Mouse (Mus musculus): ENCODE measurements around the gene Pde11a. TPM values are rescaled to one million over a fixed set of nuclear protein-coding genes. Genes with fewer than 3 reads are reported as not detected.

The Pde11a gene
- polyA plus RNA-seq, 1 experiment from 2014 or later, result 0.13 TPM

GRCm38 (mm10) chr2:76097284-76097683, 241.3 kb downstream of the Pde11a start:
- 42% methylated on average over 8 of the region's 8 CpGs for WGBS
- Histone ChIP-seq H3K9me3 (ENCODE audit: control insufficient read depth, low read length) (no peaks in the 10 kb centered on the region), H3K4me1 (replicated peaks; ENCODE audit: control insufficient read depth, insufficient read depth, low read length) (peaks cover 28% of the 10 kb centered on the region), H3K4me3 (ENCODE audit: low read length) (no peak overlapping the region), H3K36me3 (ENCODE audit: control insufficient read depth, insufficient read depth, low read length) (no peaks in the 10 kb centered on the region), H3K27me3 (ENCODE audit: control insufficient read depth, insufficient read depth, low read depth, low read length) (no peaks in the 10 kb centered on the region), H3K4me2 (ENCODE audit: low read depth, low read length) (peak overlapping the region; percentile 12; the same call in 1 of the 2 replicates), H3K27ac (ENCODE audit: low read length) (0 out of 2 replicates have a peak overlapping the region, but pooled peaks have one; percentile 29), H3K9ac (ENCODE audit: low read length) (no peak overlapping the region)
- ATAC-seq (ENCODE audit: low read depth), result no peak

- H3K4me2 ChIP-seq (ENCODE audit: low read depth, low read length), result no peak overlapping the region
- peaks cover 26% of the 10 kb centered on the region for H3K4me1 ChIP-seq (replicated peaks; ENCODE audit: control insufficient read depth, insufficient read depth, low read length)
- H3K36me3 ChIP-seq (ENCODE audit: control insufficient read depth, insufficient read depth, low read length), result no peaks in the 10 kb centered on the region
- no peak overlapping the region for H3K27ac ChIP-seq (ENCODE audit: low read length)
- H3K27me3 ChIP-seq (ENCODE audit: control insufficient read depth, insufficient read depth, low read depth, low read length), result no peaks in the 10 kb centered on the region
- H3K9me3 ChIP-seq (ENCODE audit: control insufficient read depth, low read length), result no peaks in the 10 kb centered on the region
- H3K4me3 ChIP-seq (ENCODE audit: low read length), result no peak overlapping the region
- no peak overlapping the region for H3K9ac ChIP-seq (ENCODE audit: low read length)
- no peak for ATAC-seq (ENCODE audit: low read depth)
- 94% methylated on average over 5 of the region's 5 CpGs for WGBS
Measured at GRCm38 (mm10) chr2:76095861-76096260, 242.7 kb downstream of the Pde11a start.

- H3K9ac ChIP-seq (ENCODE audit: low read length), result no peak overlapping the region
- no peaks in the 10 kb centered on the region for H3K36me3 ChIP-seq (ENCODE audit: control insufficient read depth, insufficient read depth, low read length)
- ATAC-seq (ENCODE audit: low read depth), result peak; percentile 45; the same call in 1 of the 2 replicates
- peaks cover 14% of the 10 kb centered on the region for H3K4me1 ChIP-seq (replicated peaks; ENCODE audit: control insufficient read depth, insufficient read depth, low read length)
- no peaks in the 10 kb centered on the region for H3K27me3 ChIP-seq (ENCODE audit: control insufficient read depth, insufficient read depth, low read depth, low read length)
- no peaks in the 10 kb centered on the region for H3K9me3 ChIP-seq (ENCODE audit: control insufficient read depth, low read length)
- peak overlapping the region; percentile 62 for H3K27ac ChIP-seq (ENCODE audit: low read length)
- H3K4me3 ChIP-seq (ENCODE audit: low read length), result no peak overlapping the region
- H3K4me2 ChIP-seq (ENCODE audit: low read depth, low read length), result no peak overlapping the region
Measured at GRCm38 (mm10) chr2:76090506-76090905, 248.1 kb downstream of the Pde11a start.

GRCm38 (mm10) chr2:76088844-76089243, 249.7 kb downstream of the Pde11a start:
- ATAC-seq (ENCODE audit: low read depth), result peak; percentile 83
- Histone ChIP-seq H3K27ac (ENCODE audit: low read length) (peak overlapping the region; percentile 88), H3K4me3 (ENCODE audit: low read length) (no peak overlapping the region), H3K4me2 (ENCODE audit: low read depth, low read length) (no peak overlapping the region), H3K4me1 (replicated peaks; ENCODE audit: control insufficient read depth, insufficient read depth, low read length) (peaks cover 14% of the 10 kb centered on the region), H3K9ac (ENCODE audit: low read length) (no peak overlapping the region), H3K27me3 (ENCODE audit: control insufficient read depth, insufficient read depth, low read depth, low read length) (no peaks in the 10 kb centered on the region), H3K9me3 (ENCODE audit: control insufficient read depth, low read length) (no peaks in the 10 kb centered on the region), H3K36me3 (ENCODE audit: control insufficient read depth, insufficient read depth, low read length) (no peaks in the 10 kb centered on the region)
- 33% methylated on average over 4 of the region's 4 CpGs for WGBS

DNA sequence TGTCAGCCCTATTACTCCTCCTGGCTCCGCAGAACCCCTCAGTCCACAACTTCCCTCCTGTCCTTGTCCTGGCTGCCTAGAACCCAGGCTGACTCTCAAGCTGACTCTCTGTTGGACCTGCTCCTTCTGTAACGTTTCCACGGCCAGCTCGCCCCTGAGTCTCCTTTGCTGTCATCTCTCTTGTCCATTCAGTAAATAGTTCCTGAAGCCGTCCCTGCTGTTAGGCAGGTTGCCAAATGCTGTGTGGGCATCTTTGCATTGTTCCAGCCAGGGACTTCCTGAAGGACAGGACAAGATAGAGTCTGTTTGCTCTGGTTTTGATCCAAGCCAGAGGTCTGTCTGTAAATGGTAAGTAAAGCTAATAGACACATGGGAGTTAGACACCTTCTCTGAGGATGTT, 250.2 kb downstream of the Pde11a start:
- Histone ChIP-seq H3K9ac (ENCODE audit: low read length) (0 out of 2 replicates have a peak overlapping the region, but pooled peaks have one; percentile 25), H3K9me3 (ENCODE audit: control insufficient read depth, low read length) (no peaks in the 10 kb centered on the region), H3K27ac (ENCODE audit: low read length) (peak overlapping the region; percentile 88), H3K4me1 (replicated peaks; ENCODE audit: control insufficient read depth, insufficient read depth, low read length) (peaks cover 15% of the 10 kb centered on the region), H3K4me2 (ENCODE audit: low read depth, low read length) (no peak overlapping the region), H3K4me3 (ENCODE audit: low read length) (no peak overlapping the region), H3K27me3 (ENCODE audit: control insufficient read depth, insufficient read depth, low read depth, low read length) (no peaks in the 10 kb centered on the region), H3K36me3 (ENCODE audit: control insufficient read depth, insufficient read depth, low read length) (no peaks in the 10 kb centered on the region)
- peak; percentile 65 for ATAC-seq (ENCODE audit: low read depth)
- WGBS, result 27% methylated on average over 5 of the region's 5 CpGs

- Histone ChIP-seq H3K9ac (ENCODE audit: low read length) (no peak overlapping the region), H3K4me3 (ENCODE audit: low read length) (no peak overlapping the region), H3K36me3 (ENCODE audit: control insufficient read depth, insufficient read depth, low read length) (no peaks in the 10 kb centered on the region), H3K9me3 (ENCODE audit: control insufficient read depth, low read length) (no peaks in the 10 kb centered on the region), H3K27me3 (ENCODE audit: control insufficient read depth, insufficient read depth, low read depth, low read length) (no peaks in the 10 kb centered on the region), H3K4me1 (replicated peaks; ENCODE audit: control insufficient read depth, insufficient read depth, low read length) (peaks cover 16% of the 10 kb centered on the region), H3K4me2 (ENCODE audit: low read depth, low read length) (no peak overlapping the region), H3K27ac (ENCODE audit: low read length) (peak overlapping the region; percentile 88)
- ATAC-seq (ENCODE audit: low read depth), result peak; percentile 35
- 50% methylated on average over 3 of the region's 3 CpGs for WGBS
Measured at GRCm38 (mm10) chr2:76087170-76087569, 251.4 kb downstream of the Pde11a start.

- ATAC-seq (ENCODE audit: low read depth), result no peak
Measured at GRCm38 (mm10) chr2:76084982-76085381, 253.6 kb downstream of the Pde11a start.

DNA sequence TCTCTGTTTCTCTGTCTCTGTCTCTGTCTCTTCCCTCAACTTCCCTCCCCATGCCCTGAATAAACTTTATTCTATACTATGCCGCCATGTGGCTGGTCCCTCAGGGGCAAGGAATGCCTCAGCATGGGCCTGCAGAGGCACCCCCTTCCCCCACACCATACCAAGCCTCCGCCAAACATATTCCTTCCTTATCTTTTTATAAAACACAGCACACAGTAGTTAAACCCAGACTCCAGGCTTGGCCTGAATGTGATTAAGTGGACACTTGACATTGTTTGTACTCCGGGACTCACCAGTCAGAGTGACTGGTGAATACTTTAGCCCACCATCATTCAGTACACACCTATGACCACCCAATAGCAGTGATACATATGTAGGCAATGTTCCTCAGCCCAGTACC, 254.7 kb downstream of the Pde11a start:
- Histone ChIP-seq H3K4me1 (replicated peaks; ENCODE audit: control insufficient read depth, insufficient read depth, low read length) (peaks cover 9% of the 10 kb centered on the region), H3K27me3 (ENCODE audit: control insufficient read depth, insufficient read depth, low read depth, low read length) (no peaks in the 10 kb centered on the region), H3K4me2 (ENCODE audit: low read depth, low read length) (no peak overlapping the region), H3K36me3 (ENCODE audit: control insufficient read depth, insufficient read depth, low read length) (no peaks in the 10 kb centered on the region), H3K4me3 (ENCODE audit: low read length) (no peak overlapping the region), H3K9ac (ENCODE audit: low read length) (no peak overlapping the region), H3K9me3 (ENCODE audit: control insufficient read depth, low read length) (no peaks in the 10 kb centered on the region), H3K27ac (ENCODE audit: low read length) (no peak overlapping the region)
- 44% methylated on average over 3 of the region's 3 CpGs for WGBS
- no peak for ATAC-seq (ENCODE audit: low read depth)

More at GRCm38 (mm10) chr2:76084982-76085381, 253.6 kb downstream of the Pde11a start:
- Histone ChIP-seq H3K9ac (ENCODE audit: low read length) (no peak overlapping the region), H3K4me1 (replicated peaks; ENCODE audit: control insufficient read depth, insufficient read depth, low read length) (peaks cover 16% of the 10 kb centered on the region), H3K27ac (ENCODE audit: low read length) (no peak overlapping the region), H3K27me3 (ENCODE audit: control insufficient read depth, insufficient read depth, low read depth, low read length) (no peaks in the 10 kb centered on the region), H3K9me3 (ENCODE audit: control insufficient read depth, low read length) (no peaks in the 10 kb centered on the region), H3K4me2 (ENCODE audit: low read depth, low read length) (no peak overlapping the region), H3K4me3 (ENCODE audit: low read length) (no peak overlapping the region), H3K36me3 (ENCODE audit: control insufficient read depth, insufficient read depth, low read length) (no peaks in the 10 kb centered on the region)
- 81% methylated on average over 4 of the region's 4 CpGs for WGBS

DNA sequence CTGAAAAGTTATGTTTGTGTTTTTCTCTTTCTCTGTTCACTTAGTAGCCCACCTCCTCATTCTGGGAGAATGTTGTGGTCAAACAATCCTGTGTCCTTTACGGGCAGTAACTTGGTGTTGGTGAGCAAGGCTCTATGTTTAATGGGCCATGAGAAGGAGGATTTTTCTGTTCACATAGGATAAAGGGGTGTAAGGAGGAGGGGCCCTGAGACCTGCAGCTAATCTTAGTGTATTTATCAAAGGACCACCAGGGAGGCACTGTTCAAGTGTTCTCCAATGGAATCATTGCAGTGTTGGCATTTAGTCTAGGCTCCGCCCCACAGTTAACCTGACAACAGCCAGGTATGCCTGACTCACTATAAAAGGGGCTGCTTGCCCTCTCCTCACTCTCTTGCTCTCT, 255.2 kb downstream of the Pde11a start:
- ATAC-seq (ENCODE audit: low read depth), result no peak
- Histone ChIP-seq H3K27ac (ENCODE audit: low read length) (no peak overlapping the region), H3K9me3 (ENCODE audit: control insufficient read depth, low read length) (no peaks in the 10 kb centered on the region), H3K9ac (ENCODE audit: low read length) (no peak overlapping the region), H3K4me2 (ENCODE audit: low read depth, low read length) (no peak overlapping the region), H3K27me3 (ENCODE audit: control insufficient read depth, insufficient read depth, low read depth, low read length) (no peaks in the 10 kb centered on the region), H3K36me3 (ENCODE audit: control insufficient read depth, insufficient read depth, low read length) (no peaks in the 10 kb centered on the region), H3K4me3 (ENCODE audit: low read length) (no peak overlapping the region), H3K4me1 (replicated peaks; ENCODE audit: control insufficient read depth, insufficient read depth, low read length) (peaks cover 7% of the 10 kb centered on the region)
- WGBS, result 79% methylated on average over 2 of the region's 2 CpGs

DNA sequence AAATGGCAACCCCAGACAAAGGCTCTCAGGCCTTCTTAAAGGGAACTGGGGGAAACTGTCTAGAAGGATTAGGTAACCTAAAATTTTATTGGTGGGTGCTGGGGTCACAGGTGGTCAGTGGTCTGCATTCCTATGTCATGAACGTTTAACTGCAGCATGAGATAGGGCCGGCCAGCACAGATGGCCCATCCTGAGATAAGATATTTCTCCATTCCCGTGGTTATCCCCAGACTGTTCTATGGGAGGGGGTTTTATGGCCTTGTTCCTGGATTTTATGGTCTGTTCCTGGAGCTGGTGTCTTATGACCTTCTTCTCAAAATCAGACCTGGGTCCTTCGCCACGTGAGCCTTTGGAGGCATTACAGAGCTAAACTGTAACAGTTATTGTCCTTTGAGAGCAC, 256.6 kb downstream of the Pde11a start:
- no peak for ATAC-seq (ENCODE audit: low read depth)
- H3K36me3 ChIP-seq (ENCODE audit: control insufficient read depth, insufficient read depth, low read length), result no peaks in the 10 kb centered on the region
- H3K4me2 ChIP-seq (ENCODE audit: low read depth, low read length), result no peak overlapping the region
- H3K9ac ChIP-seq (ENCODE audit: low read length), result no peak overlapping the region
- no peak overlapping the region for H3K27ac ChIP-seq (ENCODE audit: low read length)
- H3K9me3 ChIP-seq (ENCODE audit: control insufficient read depth, low read length), result no peaks in the 10 kb centered on the region
- no peak overlapping the region for H3K4me3 ChIP-seq (ENCODE audit: low read length)
- H3K27me3 ChIP-seq (ENCODE audit: control insufficient read depth, insufficient read depth, low read depth, low read length), result no peaks in the 10 kb centered on the region
- peaks cover 3% of the 10 kb centered on the region for H3K4me1 ChIP-seq (replicated peaks; ENCODE audit: control insufficient read depth, insufficient read depth, low read length)
- WGBS, result 54% methylated on average over 5 of the region's 5 CpGs

Data from lung, embryonic 16.5 days (tissue).